Mouse (Mus musculus): ENCODE data around the gene Irgm1. TPM values are rescaled to one million over a fixed set of nuclear protein-coding genes. Genes with fewer than 3 reads are reported as not detected.
"Not testable (repeated sequence)": the region's sequence is repeated elsewhere in the genome, so short reads cannot be mapped to it uniquely, and the experiment has no call there.

Gene Irgm1
- total RNA-seq, 2 experiments from 2014 or later, result 23.9 to 24.5 TPM

DNA sequence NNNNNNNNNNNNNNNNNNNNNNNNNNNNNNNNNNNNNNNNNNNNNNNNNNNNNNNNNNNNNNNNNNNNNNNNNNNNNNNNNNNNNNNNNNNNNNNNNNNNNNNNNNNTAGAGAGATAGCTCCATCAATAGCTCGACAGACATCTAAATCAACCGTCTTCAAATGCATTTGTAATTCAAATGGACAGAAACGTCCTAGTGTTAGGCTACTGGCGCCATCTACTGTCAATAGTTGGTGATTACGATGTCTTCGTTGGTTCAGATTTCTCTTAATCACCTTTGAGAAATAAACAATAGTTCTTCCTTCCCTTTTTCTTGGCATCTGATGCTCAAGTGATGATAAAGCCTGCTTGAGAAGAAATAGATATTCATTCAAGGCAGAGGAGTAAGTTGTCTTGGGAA is 12.5 kb downstream of the Irgm1 start:
- DNase-seq, result peak; percentile 30 to 57

DNA sequence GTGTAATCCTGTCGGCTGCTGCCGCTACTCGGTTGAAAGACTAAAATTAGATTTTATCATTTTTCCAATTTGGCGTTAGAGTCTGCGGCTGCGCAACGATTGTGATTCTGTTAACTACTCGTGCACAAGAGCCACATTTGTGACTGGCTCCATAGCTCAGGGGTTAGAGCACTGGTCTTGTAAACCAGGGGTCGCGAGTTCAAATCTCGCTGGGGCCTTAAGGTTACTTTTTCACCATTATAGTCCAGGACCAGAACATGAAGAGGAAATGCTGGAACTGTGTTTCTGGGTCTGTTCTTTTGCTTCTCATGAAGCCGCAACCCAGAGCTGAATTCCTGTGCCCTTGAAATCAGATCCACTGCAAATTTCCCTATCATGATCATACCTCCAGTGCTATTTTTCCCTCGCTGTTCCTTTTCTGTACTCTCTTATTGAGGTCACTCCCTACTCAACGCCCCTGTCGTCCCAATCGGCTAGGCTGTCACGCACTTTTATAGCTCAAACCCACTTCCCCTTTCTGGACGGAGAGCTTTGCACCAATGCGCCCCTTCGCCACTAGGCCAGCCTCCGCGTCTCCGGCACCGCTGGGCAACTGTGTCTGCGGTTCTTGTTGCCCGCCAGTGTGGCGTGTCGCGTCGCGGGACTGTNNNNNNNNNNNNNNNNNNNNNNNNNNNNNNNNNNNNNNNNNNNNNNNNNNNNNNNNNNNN is 17.9 kb downstream of the Irgm1 start:
- peak; percentile 86 to 91 for DNase-seq

DNA sequence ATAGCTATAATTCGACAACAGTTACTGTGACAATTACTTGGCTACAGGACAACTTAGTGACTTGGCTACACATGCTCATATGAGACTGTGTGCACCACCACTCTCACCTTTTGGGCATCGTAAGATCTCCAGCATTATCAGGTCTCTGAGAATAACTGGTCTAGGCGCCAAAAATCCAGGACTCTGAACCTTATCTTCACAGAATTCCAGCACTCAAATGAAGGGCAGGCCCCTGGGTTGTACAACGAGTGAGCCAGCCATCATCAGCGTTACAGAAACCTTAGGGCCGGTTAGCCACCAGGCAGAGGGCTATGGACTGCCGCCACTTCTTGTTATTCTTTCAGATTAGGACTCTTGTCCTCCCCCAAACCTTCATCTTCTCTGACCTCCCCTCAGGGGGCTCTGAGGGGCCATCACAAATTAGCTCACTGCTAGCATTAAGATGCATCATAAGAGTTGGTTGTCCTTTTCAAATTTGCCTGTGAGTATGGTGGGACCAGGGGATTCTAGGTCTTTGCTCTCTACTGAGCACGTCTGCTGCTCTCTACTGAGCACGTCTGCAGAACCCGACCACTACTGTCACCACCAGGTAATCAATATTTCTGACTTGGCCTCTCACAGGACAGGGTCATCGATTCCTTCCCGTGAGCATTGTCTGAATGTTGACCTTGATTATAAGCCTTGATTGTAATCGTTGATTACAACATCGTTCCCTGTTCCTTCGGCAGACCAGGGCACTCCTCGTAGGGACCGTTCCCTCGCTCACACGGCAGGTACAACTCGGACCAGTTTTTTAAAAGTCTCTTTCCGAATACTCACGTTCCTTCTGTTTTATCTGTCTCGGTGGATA is 18.6 kb downstream of the Irgm1 start:
- no peak for DNase-seq

DNA sequence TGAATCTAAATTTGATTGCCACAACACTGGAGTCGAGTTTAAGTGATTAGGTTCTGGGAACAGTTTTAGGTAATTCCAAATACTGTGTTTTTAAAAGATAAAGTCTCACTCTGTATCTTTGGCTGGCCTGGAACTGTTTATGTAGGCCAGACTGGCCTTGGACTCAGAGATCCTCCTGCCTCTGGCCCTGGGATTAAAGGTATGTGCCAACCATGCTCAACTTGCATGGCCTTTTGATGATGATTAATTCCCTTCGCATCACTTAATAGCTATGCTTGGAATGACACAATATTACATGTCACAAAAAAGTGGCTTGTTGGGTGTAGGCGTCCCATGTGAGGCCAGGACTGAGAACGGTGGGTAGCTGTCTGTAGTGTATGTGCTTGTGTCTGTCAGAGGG is 19.3 kb downstream of the Irgm1 start:
- peak in 1 of 2 experiments; percentile 48 for DNase-seq

DNA sequence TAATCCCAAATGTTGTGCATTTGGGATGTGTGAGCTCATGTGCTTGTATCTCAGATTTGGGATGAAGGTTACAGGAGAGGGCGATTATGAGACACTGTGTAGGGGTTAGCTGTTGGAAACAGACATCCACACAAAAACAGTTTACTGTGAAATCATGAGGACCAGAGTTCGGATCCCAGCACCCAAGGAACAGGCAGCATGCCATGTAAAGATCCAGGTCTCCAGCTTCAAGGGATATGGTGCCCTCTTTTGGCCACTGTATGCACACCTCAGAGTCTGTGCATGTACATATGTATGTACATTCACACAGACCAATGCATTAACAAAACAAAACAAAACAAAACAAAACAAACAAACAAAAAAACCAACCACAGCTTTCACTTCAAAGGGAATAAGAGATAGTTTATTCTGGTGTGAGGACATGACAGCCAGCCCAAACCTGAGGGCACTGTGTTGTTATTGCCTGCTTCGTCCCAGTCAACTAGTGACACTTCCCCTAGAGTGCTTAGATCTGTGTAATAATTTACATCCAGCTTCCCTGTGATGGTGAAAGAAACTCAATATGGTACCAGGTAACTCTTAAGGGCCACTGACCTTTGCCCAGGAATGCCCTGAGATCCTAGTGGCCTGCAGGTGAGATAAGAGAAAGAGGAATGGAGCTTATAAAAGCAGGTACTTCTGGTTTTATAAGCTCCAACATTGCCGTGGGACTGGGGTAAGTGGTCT is 20.1 kb downstream of the Irgm1 start:
- no peak for DNase-seq

DNA sequence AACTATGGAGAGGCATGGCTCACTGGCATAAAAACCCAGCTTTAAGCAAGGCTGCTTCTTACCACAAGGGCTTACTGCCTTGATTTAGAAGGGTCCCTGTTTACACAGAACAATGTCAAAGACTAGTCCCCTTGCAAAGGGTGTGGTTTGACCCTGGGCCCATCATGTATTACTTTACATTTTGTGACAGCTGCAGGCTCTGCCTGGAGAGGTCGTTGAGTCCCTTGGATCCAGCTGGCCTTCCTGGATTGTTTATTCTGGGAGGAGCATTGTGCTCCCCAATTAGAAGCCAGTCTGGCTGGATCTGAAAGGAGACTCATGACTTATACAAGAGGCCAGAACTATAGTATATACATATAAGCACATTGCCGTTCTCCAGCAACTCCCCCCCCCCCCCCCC is 21.2 kb downstream of the Irgm1 start:
- DNase-seq, result no peak

DNA sequence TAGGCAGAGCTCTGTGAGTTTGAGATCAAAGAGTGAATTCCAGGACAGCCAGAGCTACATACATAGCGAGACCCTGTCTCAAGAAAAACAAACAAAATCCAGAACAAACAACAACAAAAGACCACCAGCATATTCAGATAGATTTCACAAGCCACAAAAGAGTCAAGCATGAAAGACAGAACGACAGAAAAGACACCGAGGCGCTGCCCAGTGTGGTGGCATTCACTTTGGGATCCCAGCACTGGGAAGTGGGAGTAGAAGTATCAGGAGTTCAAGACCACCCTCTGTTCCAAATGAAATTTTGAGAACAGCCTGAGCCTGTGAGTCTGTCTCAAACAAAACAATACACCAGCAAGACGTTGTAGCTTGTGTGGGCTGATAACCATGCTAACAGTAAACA is 24.6 kb downstream of the Irgm1 start:
- DNase-seq, result no peak

DNA sequence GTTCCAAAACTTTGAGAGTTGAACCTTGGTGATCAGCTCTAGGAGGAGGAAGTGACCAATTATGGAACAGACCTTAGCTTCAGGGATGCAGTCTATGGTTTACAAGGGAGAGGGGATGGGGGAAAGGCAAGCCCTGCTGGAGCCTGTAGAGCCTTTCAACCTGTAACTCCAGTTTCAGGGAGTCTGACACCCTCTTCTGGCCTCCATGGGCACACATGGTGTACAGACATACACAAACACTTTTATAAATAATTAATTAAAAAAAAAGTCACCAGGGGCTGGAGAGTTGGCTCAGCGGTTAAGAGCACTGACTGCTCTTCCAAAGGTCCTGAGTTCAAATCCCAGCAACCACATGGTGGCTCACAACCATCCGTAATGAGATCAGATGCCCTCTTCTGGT is 25.1 kb downstream of the Irgm1 start:
- not testable (repeated sequence) for DNase-seq

DNA sequence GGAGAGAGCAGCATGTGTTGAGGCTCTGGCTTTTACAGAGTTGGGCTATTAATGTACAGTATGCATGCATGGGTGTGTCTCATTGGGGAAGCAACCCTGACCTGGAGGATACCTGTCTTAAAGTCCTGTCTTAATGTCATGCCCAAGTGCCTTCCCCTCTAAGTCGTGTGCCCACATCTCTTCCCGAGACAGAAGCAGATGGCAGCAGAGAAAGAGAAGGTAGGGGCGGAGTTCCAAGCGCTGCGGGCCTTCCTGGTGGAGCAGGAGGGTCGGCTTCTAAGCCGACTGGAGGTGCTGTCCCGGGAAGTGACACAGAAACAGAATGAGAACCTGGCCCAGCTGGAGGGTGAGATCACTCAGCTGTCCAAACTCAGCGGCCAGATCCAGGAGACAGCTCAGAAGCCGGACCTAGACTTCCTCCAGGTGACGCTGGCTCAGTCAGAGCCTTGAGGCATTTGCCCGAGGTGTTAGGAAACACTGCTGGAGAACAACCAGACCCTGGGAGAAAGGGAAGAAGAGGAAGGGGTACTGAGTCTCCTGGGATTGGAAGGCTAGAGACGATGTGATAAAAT is 26.2 kb downstream of the Irgm1 start:
- DNase-seq, result no peak

DNA sequence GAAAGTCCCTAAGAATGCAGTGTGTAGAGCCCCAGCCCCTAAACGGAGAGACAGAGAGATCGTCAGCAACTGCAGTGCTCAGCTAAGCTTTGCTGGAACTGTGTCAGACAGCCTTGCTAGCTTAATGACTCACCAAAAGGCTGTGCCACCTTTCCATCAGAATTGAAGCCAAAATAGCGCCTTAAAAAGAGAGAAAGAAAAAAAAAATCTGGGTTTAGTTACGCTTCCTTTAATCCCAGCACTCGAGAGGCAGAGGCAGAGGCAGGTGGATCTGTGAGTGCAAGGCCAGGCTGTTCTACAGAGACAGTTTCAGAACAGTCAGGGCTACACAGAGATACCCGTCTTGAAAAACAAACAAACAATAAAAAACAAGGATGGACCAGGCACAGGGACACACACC is 27.2 kb downstream of the Irgm1 start:
- DNase-seq, result peak in 1 of 2 experiments; percentile 56

DNA sequence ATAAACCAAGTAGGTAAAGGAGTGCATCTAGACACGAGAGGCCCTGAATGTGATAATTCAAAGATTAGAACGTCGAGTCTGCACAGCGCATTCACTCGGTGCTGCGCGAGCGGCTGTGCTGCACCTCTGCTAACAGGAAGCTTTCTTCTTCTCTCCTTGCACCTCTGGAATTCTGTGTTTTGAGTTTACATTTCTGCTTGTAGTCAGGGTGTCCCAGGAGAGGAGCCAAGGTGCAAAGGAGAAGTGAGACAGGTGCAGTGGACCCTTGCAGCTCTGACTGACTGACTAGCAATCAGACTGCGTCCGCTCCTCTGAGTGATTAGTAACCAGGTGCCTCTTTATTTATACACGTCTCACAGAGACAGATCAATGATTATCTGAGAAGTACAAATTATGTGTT is 28.3 kb downstream of the Irgm1 start:
- no peak for DNase-seq

DNA sequence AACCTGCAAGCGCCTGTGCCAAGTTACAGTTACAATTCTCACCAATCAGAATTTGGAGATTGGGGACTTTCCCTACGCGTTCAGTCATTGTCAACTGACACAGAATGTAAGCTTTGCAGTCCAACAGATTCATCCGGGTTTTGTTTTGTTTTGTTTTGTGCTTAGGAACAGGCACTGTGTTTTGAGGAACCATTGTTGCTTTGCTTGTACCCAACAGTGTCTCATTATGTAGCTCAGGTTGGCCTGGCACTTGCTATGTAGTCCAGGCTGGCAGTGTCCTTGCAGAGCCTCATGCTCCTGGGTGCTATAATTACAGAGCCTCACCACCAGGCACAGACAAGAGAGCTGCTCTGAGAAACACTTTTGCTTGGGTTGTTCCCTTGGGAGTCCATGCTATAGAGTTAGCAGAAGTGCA is 29.1 kb downstream of the Irgm1 start:
- no peak for DNase-seq

DNA sequence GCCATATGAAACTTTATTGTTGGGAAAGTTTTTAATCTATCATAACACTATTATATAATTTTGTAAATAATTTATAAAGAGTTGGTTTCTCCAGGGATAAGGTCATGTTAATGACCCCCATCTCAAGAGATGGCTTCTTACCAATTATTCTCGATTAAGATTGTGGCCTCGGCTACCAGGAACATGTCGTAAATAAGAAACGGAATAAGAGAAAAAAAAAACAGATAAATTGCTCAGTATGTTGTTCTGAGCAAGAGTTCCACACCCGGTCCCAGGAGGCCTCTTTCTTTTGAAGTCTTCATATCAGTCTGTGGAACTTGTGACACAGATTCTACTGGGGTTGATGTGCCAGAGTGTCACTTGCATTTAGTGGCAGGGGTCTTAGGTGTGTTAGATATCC is 30.3 kb downstream of the Irgm1 start:
- no peak for DNase-seq

DNA sequence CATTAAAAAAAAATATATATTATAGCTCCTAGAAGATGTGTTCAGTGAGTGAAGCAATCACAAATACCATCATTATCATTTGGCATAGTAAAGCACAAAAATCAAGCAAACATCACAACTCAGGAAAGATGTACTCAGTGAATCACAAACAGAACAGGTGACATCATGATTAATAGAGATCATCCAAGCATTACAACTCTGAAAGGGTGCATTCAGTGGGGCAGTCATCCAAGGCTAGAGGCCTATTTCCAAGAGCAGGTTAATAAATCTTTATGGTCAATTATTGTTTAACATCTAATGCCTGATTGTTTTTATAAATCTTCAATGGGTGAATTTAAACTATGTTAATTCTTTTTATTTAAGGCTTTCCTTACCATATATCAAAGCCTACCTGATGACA is 30.7 kb downstream of the Irgm1 start:
- no peak for DNase-seq

DNA sequence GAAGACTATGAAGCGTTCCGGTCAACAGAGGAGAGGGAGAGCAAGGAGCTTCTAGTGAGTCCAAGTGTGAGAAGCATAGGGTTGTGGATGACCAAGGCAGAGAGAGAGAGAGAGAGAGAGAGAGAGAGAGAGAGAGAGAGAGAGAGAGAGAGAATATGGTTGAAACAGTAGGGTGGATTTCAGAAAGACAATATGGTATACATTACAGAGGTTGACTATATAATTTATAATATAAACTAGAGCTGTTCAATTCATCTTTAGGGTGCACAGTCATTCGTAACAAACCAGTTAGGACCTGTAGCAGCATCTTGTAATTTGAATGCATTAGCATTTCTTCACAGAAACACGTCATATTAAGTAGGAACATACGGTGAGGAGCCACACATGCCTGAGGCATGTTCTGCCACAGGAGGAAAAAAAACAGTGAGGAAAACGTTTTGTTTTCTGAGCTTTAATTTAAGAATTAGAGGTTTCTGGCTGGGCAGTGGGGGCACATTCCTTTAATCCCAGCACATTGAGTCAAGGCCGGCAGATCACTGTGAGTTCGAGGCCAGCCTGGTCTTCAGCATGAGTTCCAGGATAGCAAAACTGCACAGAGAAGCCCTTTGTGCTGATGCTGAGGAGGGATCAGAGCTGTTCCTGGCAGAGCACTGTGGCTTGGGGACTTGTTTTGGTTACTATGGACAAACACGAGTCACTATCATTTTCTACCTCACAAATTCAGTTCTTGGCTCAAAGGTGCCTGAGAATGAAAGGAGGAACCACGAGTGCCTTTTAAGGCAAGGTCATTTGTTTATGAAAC is 32.4 kb downstream of the Irgm1 start:
- DNase-seq, result no peak

DNA sequence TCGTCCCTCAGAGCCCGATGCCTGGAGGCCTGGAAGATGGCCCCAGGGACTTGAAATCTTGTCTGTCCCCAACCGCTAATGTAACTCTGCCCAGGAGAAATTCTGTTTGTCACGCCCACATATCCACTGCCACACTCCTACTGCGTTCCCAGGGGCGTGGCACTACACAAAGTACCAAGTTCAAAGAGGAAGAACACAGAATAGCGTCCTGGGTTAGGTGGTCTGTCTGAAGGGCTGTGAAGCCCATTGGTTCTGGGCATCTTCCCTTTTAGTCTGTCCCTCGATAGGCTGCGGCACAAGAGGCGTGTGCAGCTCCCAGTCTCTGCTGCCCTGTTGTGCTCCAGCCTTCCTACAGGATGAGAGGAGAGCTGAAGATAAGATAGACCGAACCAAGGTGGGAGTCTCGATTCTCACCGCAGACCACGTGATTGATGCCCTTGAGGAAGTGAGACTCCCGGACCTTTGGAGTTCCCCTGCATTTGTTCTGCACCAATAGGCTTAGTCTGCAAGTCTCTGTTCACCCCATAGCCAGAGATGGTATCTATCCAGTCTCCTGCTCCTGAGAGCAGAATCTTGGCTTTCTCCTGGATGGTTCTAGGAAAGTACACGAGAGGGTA is 33.2 kb downstream of the Irgm1 start:
- DNase-seq, result peak in 1 of 2 experiments; percentile 44

DNA sequence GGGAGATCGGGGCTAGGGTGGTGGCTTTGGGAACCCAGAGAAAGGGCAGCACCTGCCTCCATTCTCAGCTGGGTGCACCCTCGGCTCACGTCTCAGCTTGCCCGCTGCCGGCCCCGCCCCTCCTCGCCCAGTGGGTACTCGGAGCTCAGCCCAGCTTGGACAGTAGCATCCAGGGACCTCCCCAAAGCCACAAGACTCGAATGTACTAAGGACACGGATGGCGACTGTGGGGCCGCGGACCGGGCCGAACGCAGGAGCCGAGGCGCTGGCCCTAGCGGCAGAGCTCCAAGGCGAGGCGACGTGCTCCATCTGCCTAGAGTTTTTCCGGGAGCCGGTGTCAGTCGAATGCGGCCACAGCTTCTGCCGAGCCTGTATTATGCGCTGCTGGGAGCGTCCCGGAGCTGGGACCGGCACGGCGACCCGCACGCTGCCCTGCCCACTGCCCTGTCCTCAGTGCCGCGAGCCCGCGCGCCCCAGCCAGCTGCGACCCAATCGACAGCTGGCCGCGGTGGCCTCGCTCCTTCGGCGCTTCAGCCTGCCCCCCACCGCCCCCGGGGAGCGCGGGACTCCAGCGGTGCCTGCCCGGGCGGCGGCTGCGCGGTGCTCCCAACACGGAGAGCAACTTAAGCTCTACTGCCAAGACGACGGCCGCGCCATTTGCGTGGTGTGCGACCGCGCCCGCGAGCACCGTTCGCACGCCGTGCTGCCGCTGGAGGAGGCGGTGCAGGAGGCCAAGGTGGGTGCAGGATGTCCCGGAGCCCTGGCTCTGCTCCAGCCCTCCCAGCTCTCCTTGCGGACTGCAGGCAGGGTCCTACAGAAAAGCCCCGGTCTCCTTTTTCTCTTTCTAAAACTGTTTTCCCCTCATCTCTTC is 33.9 kb downstream of the Irgm1 start:
- DNase-seq, result peak; percentile 88 to 90

DNA sequence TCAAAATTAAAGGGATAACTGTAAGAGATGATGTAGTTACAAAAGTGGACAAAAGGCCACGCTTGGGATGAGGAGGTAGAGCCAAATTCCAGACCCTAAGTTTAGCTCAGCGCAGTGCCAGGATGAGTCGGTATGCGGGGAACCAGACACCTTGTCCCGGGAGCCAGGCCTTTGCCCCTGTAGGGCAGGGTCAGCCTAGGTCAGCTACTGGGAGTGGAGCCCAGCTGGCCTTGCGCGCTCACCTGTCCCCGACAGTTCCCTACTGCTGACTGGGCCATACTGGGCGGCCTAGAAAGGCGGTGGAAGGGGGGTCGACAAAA is 34.5 kb downstream of the Irgm1 start:
- no peak for DNase-seq

DNA sequence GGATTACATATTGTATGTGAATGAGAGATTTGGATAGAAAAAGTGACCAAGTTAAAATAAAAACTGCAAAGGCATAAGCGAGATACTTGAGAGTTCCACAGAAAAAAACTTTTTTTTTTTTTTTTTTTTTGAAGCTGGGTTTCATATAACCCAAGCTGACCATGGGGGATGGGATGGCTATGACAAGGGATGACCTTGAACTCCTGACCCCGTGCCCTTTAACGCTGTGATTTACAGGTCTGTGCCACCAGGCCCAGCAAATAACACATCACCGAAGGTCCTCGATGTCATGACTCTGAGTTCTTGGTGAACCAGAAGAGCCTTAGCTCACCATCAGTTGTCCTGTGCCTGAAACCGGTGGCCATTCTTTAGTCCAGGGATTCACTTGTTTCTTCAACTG is 35.6 kb downstream of the Irgm1 start:
- DNase-seq, result no peak
